Mouse (Mus musculus) embryonic facial prominence, embryonic 15.5 days (tissue): ENCODE measurements at regions not wholly inside any gene's neighbourhood (a gene's known extent, or its start where the extent isn't known, plus 50 kb on each side); places are given as distances from the start of the nearest gene placed in this dataset. TPM values are rescaled to one million over a fixed set of nuclear protein-coding genes. Genes with fewer than 3 reads are reported as not detected.

Experiments used
- ATAC-seq: fragments of 200-750 bp; cut with Nextera tagmentation; 2 replicates; pipeline ENCODE4 v1.8.0; 2017; ENCODE audit warnings: low read depth, moderate TSS enrichment; ENCODE audit not compliant: insufficient number of reproducible peaks, low FRiP score, low TSS enrichment
- H3K27ac ChIP-seq: fragments of 300-500 bp; sonication (generic); replicated peaks from 2 replicates; pipeline ENCODE4 v1.5.1; 2015; ENCODE audit warnings: mild to moderate bottlenecking, inconsistent platforms
- H3K27me3 ChIP-seq: fragments of 300-500 bp; sonication (generic); 2 replicates; pipeline ENCODE4 v1.6.1; 2015; ENCODE audit warnings: inconsistent platforms
- H3K36me3 ChIP-seq: fragments of 300-500 bp; sonication (generic); 2 replicates; pipeline ENCODE4 v1.6.1; 2015; ENCODE audit warnings: mild to moderate bottlenecking, inconsistent platforms
- H3K4me1 ChIP-seq: fragments of 300-500 bp; sonication (generic); 2 replicates; pipeline ENCODE4 v1.6.1; 2015; ENCODE audit warnings: inconsistent platforms
- H3K4me2 ChIP-seq: fragments of 300-500 bp; sonication (generic); replicated peaks from 2 replicates; pipeline ENCODE4 v1.6.1; 2015; ENCODE audit warnings: mild to moderate bottlenecking, inconsistent platforms
- H3K4me3 ChIP-seq: fragments of 300-500 bp; sonication (generic); replicated peaks from 2 replicates; pipeline ENCODE4 v1.5.1; 2015; ENCODE audit warnings: mild to moderate bottlenecking, inconsistent platforms
- H3K9ac ChIP-seq: fragments of 300-500 bp; sonication (generic); 2 replicates; pipeline ENCODE4 v1.6.1; 2015; ENCODE audit warnings: inconsistent platforms
- H3K9me3 ChIP-seq: fragments of 300-500 bp; sonication (generic); replicated peaks from 2 replicates; pipeline ENCODE4 v1.6.1; 2016; ENCODE audit warnings: inconsistent platforms
- WGBS: fragments of 180-500 bp; shearing (Covaris S2); methylation state at CpG from one replicate; pipeline ENCODE4 v1.1.7; 2015; 5-methylcytosine and 5-hydroxymethylcytosine counted together
- microRNA-seq: library from miRNA; unstranded; fragments of <30 nt; microRNA quantifications from one replicate; pipeline ENCODE4, GENCODE M21; 2016; ENCODE audit warnings: borderline number of aligned reads

DNA sequence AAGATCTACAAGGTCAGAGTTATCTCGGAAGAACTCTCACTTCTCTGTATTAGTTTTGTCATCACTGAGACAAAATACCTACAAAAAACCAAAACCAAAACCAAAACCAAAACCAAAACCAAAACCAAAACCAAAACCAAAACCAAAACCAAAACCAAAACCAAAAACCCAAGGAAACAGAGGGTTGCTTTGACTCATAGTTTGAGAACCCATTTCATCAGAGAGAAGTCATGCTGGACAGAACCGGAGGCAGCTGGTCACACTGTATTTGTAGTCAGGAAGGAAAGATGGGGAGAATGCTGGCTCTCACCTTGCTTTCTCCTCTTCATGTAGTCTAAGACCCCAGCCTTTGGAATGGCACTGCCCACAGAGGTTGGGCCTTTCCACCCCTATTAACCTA lies 57.3 kb upstream of the Cnr1 start:
- ATAC-seq: no peak
- no peaks in the 10 kb centered on the region for H3K9me3 ChIP-seq
- no peaks in the 10 kb centered on the region for H3K4me1 ChIP-seq
- H3K27ac ChIP-seq: no peak overlapping the region
- H3K9ac ChIP-seq: no peak overlapping the region
- 92% methylated on average over 2 of the region's 2 CpGs for WGBS
- no peaks in the 10 kb centered on the region for H3K27me3 ChIP-seq
- no peaks in the 10 kb centered on the region for H3K36me3 ChIP-seq
- no peak overlapping the region for H3K4me2 ChIP-seq
- no peak overlapping the region for H3K4me3 ChIP-seq

DNA sequence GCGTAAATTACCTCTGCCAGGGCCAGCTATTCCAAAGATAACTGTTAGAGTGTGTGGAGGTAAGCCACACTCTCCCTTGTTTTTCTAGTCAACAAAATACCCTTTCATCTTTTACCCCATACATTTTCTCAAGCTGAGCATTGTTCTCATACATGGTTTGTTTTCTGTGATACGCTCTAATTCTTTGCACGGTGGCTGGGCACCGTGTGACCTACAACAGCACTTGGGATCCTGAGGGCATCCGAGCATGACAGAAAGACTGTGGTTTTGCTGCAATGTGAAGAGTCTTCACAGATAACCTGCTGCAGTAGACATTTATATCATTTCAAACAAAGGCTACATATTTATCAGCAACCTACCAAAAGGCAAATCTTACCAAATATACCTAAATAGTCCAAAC lies 55.1 kb upstream of the Cnr1 start:
- no peak overlapping the region for H3K9ac ChIP-seq
- no peak overlapping the region for H3K4me3 ChIP-seq
- H3K27ac ChIP-seq: no peak overlapping the region
- no peaks in the 10 kb centered on the region for H3K27me3 ChIP-seq
- no peaks in the 10 kb centered on the region for H3K36me3 ChIP-seq
- H3K4me2 ChIP-seq: no peak overlapping the region
- no peaks in the 10 kb centered on the region for H3K4me1 ChIP-seq
- no peaks in the 10 kb centered on the region for H3K9me3 ChIP-seq
- 45% methylated on average over 5 of the region's 5 CpGs for WGBS
- ATAC-seq: no peak

Small RNAs in the stretch of these regions (microRNA-seq; reads per million reads assigned to microRNA genes)
- gene Gm23304: not detected
